Mouse (Mus musculus) left cerebral cortex, adult 11 months (tissue): ENCODE results near the gene Traf3.

Experiments
- DNase-seq: peaks from one replicate; pipeline ENCODE4 v3.0.0; 2022; ENCODE audit warnings: low spot score

The Traf3 gene

GRCm38 (mm10) chr12:111265212-111265611 is 99.0 kb downstream of the Traf3 start:
- no peak for DNase-seq

GRCm38 (mm10) chr12:111266592-111266991 is 100.4 kb downstream of the Traf3 start:
- no peak for DNase-seq

GRCm38 (mm10) chr12:111267673-111268325 is 101.6 kb downstream of the Traf3 start:
- no peak for DNase-seq

- no peak for DNase-seq
Measured at GRCm38 (mm10) chr12:111270629-111271277, 104.6 kb downstream of the Traf3 start, which contains the start of gene Amn. Gene Amn, plus strand, starts transcription at chr12:111271095.

GRCm38 (mm10) chr12:111271406-111271805 is 105.2 kb downstream of the Traf3 start:
- DNase-seq = no peak

- DNase-seq = no peak
Measured at GRCm38 (mm10) chr12:111271966-111272365, 105.8 kb downstream of the Traf3 start.

- peak; percentile 63 for DNase-seq
Measured at GRCm38 (mm10) chr12:111272420-111272819, 106.2 kb downstream of the Traf3 start.

- DNase-seq = no peak
Measured at GRCm38 (mm10) chr12:111274006-111274405, 107.8 kb downstream of the Traf3 start.

GRCm38 (mm10) chr12:111274447-111275149 is 108.4 kb downstream of the Traf3 start:
- no peak for DNase-seq

- no peak for DNase-seq
Measured at GRCm38 (mm10) chr12:111275150-111275841, 109.1 kb downstream of the Traf3 start.

- no peak for DNase-seq
Measured at GRCm38 (mm10) chr12:111276371-111276770, 110.2 kb downstream of the Traf3 start.

GRCm38 (mm10) chr12:111283573-111283972 is 117.4 kb downstream of the Traf3 start:
- DNase-seq = no peak

GRCm38 (mm10) chr12:111284532-111284931 is 118.4 kb downstream of the Traf3 start:
- DNase-seq = no peak

GRCm38 (mm10) chr12:111293025-111293424 is 126.9 kb downstream of the Traf3 start:
- DNase-seq = no peak

- DNase-seq = no peak
Measured at GRCm38 (mm10) chr12:111301322-111302017, 135.3 kb downstream of the Traf3 start.

GRCm38 (mm10) chr12:111302018-111302345 is 135.8 kb downstream of the Traf3 start:
- DNase-seq = no peak

GRCm38 (mm10) chr12:111303702-111304337 is 137.7 kb downstream of the Traf3 start:
- DNase-seq = no peak

GRCm38 (mm10) chr12:111306821-111307220 is 140.7 kb downstream of the Traf3 start:
- no peak for DNase-seq

GRCm38 (mm10) chr12:111309256-111309655 is 143.1 kb downstream of the Traf3 start:
- DNase-seq = no peak

- DNase-seq = no peak
Measured at GRCm38 (mm10) chr12:111309931-111310330, 143.8 kb downstream of the Traf3 start.

- DNase-seq = no peak
Measured at GRCm38 (mm10) chr12:111311775-111312174, 145.6 kb downstream of the Traf3 start.
